8 mouse cellular contexts compared by ENCODE assay signal in genomic region chr6:22288737-22289460, GRCm38 (mm10). TPM values are rescaled to one million over a fixed set of nuclear protein-coding genes. Genes with fewer than 3 reads are reported as not detected.
DNase-seq lines count a peak whose midpoint lies in the region; ATAC-seq lines count a peak whose summit lies in the region.

No protein-coding gene starts in this region.

- WGBS in midbrain, embryonic 10.5 days: under 1% methylated on average over 38 of the region's 38 CpGs
- 1% methylated on average over 38 of the region's 38 CpGs for WGBS in stomach, embryonic 16.5 days

- H3K27ac ChIP-seq in midbrain, embryonic 10.5 days (replicated peaks): no peak overlapping the region
- H3K27ac ChIP-seq in stomach, embryonic 16.5 days (ENCODE audit: low read length): no peak overlapping the region

- peaks cover 22% of the 10 kb centered on the region for H3K4me1 ChIP-seq in midbrain, embryonic 10.5 days
- H3K4me1 ChIP-seq in stomach, embryonic 16.5 days (ENCODE audit: control insufficient read depth, insufficient read depth, low read length): peaks cover 3% of the 10 kb centered on the region; the same call in 1 of the 2 replicates

- ATAC-seq in stomach, embryonic 16.5 days (ENCODE audit: insufficient read depth, low FRiP score): peak; percentile 74

- peaks cover 73% of the 10 kb centered on the region for H3K27me3 ChIP-seq in midbrain, embryonic 10.5 days (ENCODE audit: low read depth, poor library complexity, severe bottlenecking)
- H3K27me3 ChIP-seq in stomach, embryonic 16.5 days (ENCODE audit: control insufficient read depth, insufficient read depth, low read length): peaks cover 17% of the 10 kb centered on the region

- peak overlapping the region; percentile 60 for H3K4me2 ChIP-seq in stomach, embryonic 16.5 days (ENCODE audit: low read depth, low read length)

- peak overlapping the region; percentile 62 for H3K4me3 ChIP-seq in midbrain, embryonic 10.5 days
- peak overlapping the region; percentile 49 for H3K4me3 ChIP-seq in stomach, embryonic 16.5 days (replicated peaks; ENCODE audit: low read length)

- H3K9ac ChIP-seq in stomach, embryonic 16.5 days (ENCODE audit: low read length): peak overlapping the region; percentile 61

- DNase-seq in adrenal gland, postnatal 10 days: peak; percentile 26
- DNase-seq in adrenal gland, adult 8-10 months: no peak
- DNase-seq in testis, postnatal 10 days (ENCODE audit: low spot score): peak; percentile 45
- no peak for DNase-seq in testis, postnatal 14 days (ENCODE audit: low spot score)
- DNase-seq in frontal cortex, postnatal 14 days (ENCODE audit: low spot score in 2 of 2): peak; percentile 9 to 20
- DNase-seq in left cerebral cortex, postnatal 36 days (ENCODE audit: low spot score in 2 of 2): peak; percentile 23 to 35
- DNase-seq in midbrain, embryonic 10.5 days (ENCODE audit: low spot score): peak; percentile 61

- no peaks in the 10 kb centered on the region for H3K36me3 ChIP-seq in midbrain, embryonic 10.5 days
- H3K36me3 ChIP-seq in stomach, embryonic 16.5 days (ENCODE audit: control insufficient read depth, insufficient read depth, low read length): no peaks in the 10 kb centered on the region

- no peaks in the 10 kb centered on the region for H3K9me3 ChIP-seq in midbrain, embryonic 10.5 days (replicated peaks)
- no peaks in the 10 kb centered on the region for H3K9me3 ChIP-seq in stomach, embryonic 16.5 days (replicated peaks; ENCODE audit: control insufficient read depth, low read length)

- intact Hi-C loops in left cerebral cortex, postnatal 36 days (cut with DNase I): no loop called here

RNA-seq across cellular contexts. Expression of gene Wnt16, which starts 0.9 kb away (rescaled TPM):
- total RNA-seq in adrenal gland, postnatal 10 days (2021): 1 to 10 TPM in 1 of 2 experiments, under 1 TPM in 1; 0.69 to 2.5 TPM
- under 1 TPM in 1 of 4 experiments, not detected in 3; 0.20 TPM for total RNA-seq in adrenal gland, adult 8-10 months (2022)
- total RNA-seq in left cerebral cortex, postnatal 36 days (2021): 1 to 10 TPM in 1 of 2 experiments, under 1 TPM in 1; 0.69 to 1.2 TPM
- 0.39 and 0.52 TPM in 2 replicates for polyA plus RNA-seq in midbrain, embryonic 10.5 days (2016; fragmentation: Nextera tagmentation; extraction: Ambion mirVana)
- 2.6 and 3.4 TPM in 2 replicates for polyA plus RNA-seq in stomach, embryonic 16.5 days (2015; fragmentation: Nextera tagmentation; extraction: Ambion mirVana)

Comparison
In these comparisons a context has a peak if more than half of its experiments do, and no peak if none do; other contexts are left out.
1. DNase-seq: peak in adrenal gland, postnatal 10 days (single experiment), testis, postnatal 10 days (single experiment), frontal cortex, postnatal 14 days (2 of 2), left cerebral cortex, postnatal 36 days (2 of 2) and midbrain, embryonic 10.5 days (single experiment); none in adrenal gland, adult 8-10 months (single experiment) and testis, postnatal 14 days (single experiment).